Mouse (Mus musculus) hindbrain, embryonic 10.5 days (tissue): ENCODE data around the gene Gstz1. TPM values are rescaled to one million over a fixed set of nuclear protein-coding genes. Genes with fewer than 3 reads are reported as not detected.

Experiments
- polyA plus RNA-seq: library from polyadenylated mRNA; unstranded; fragments of >200 nt; fragmentation: Nextera tagmentation; extraction: Ambion mirVana; gene quantifications from 2 replicates; pipeline ENCODE4 v1.2.1, GENCODE M21; 2016

The Gstz1 gene
- polyA plus RNA-seq, 1 experiment from 2014 or later, result 32.9 TPM

Other genes with a start within 250 kb of the Gstz1 start
- gene Cipc, start 200.1 kb upstream of the Gstz1 start, polyA plus RNA-seq, result 33.9 and 35.2 TPM in 2 replicates
- gene Zdhhc22, start 156.7 kb upstream of the Gstz1 start, polyA plus RNA-seq, result 0.14 and 0.75 TPM in 2 replicates
- 0.10 and 0.35 TPM in 2 replicates for gene Tmem63c, start 125.8 kb upstream of the Gstz1 start, polyA plus RNA-seq
- gene Ngb, start 44.6 kb upstream of the Gstz1 start, polyA plus RNA-seq, result 0.27 and 0.35 TPM in 2 replicates
- 15.3 and 15.4 TPM in 2 replicates for gene Pomt2, start 803 bp downstream of the Gstz1 start, polyA plus RNA-seq
- gene Samd15, start 52.6 kb downstream of the Gstz1 start, polyA plus RNA-seq, result 1.2 and 1.6 TPM in 2 replicates
- gene Tmed8, start 53.3 kb downstream of the Gstz1 start, polyA plus RNA-seq, result 3.3 and 3.8 TPM in 2 replicates
- gene Noxred1, start 91.6 kb downstream of the Gstz1 start, polyA plus RNA-seq, result 0.50 and 1.4 TPM in 2 replicates
- gene Vipas39, start 119.1 kb downstream of the Gstz1 start, polyA plus RNA-seq, result 52.6 and 67.0 TPM in 2 replicates
- 230 and 269 TPM in 2 replicates for gene Ahsa1, start 119.3 kb downstream of the Gstz1 start, polyA plus RNA-seq
- gene Ism2, start 152.5 kb downstream of the Gstz1 start, polyA plus RNA-seq, result 0.84 and 1.5 TPM in 2 replicates
- gene Sptlc2, start 241.2 kb downstream of the Gstz1 start, polyA plus RNA-seq, result 55.8 and 59.0 TPM in 2 replicates